Comparison of ENCODE assay signal across 18 mouse cellular contexts in the genomic region with DNA sequence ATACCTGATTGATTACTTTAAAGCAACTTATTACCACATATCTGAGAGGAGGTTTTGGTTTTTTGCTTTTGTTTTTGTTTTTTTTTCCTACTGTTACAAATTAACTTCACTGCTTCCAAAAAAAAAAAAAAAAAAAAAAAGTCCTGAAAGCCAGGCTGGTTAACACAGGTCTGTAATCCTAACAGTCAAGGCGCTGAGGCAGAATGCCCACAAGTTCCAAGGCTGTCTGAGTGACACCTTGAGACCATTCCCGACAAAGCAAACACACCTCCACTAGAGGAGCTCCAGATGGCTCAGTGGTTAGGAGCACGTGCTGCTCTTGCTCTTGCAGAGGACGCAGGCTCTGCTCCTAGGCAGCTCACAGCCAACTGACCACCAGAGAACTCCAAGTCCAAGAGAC. TPM values are rescaled to one million over a fixed set of nuclear protein-coding genes. Genes with fewer than 3 reads are reported as not detected.
DNase-seq lines count a peak whose midpoint lies in the region; ATAC-seq and TF ChIP-seq lines count a peak whose summit lies in the region.
"Had no signal": no experiment of that assay in that cellular context is flagged by ENCODE, and none has a peak within 500 bp of the region (broad histone marks: within the 10 kb centered on the region; RNA-seq: fewer than 3 reads in every experiment).

No protein-coding gene starts in this region.

- no peak for TF ChIP-seq POLR2A in CH12.LX (IDR thresholded peaks at IDR 0.05; ENCODE audit: low read depth, low read length)

- H3K27me3 ChIP-seq in kidney, embryonic 15.5 days: no peaks in the 10 kb centered on the region
- no peaks in the 10 kb centered on the region for H3K27me3 ChIP-seq in CH12.LX (replicated peaks)
- no peaks in the 10 kb centered on the region for H3K27me3 ChIP-seq in midbrain, embryonic 14.5 days (ENCODE audit: control insufficient read depth, insufficient read depth, low read length)
- no peaks in the 10 kb centered on the region for H3K27me3 ChIP-seq in heart, embryonic 10.5 days (ENCODE audit: insufficient read depth, poor library complexity, severe bottlenecking)
- H3K27me3 ChIP-seq: embryonic facial prominence, embryonic 13.5 days; forebrain, embryonic 12.5 days; heart, embryonic 13.5 days; hindbrain, embryonic 15.5 days had no signal

- H3K36me3 ChIP-seq in kidney, embryonic 15.5 days: no peaks in the 10 kb centered on the region
- no peaks in the 10 kb centered on the region for H3K36me3 ChIP-seq in CH12.LX (replicated peaks in 1 of 2; ENCODE audit: control insufficient read depth in 1 of 2, insufficient read depth in 1 of 2, low read length in 1 of 2)
- H3K36me3 ChIP-seq in midbrain, embryonic 14.5 days (ENCODE audit: control insufficient read depth, insufficient read depth, low read length): no peaks in the 10 kb centered on the region
- H3K36me3 ChIP-seq in heart, embryonic 10.5 days: no peaks in the 10 kb centered on the region
- H3K36me3 ChIP-seq: embryonic facial prominence, embryonic 13.5 days; forebrain, embryonic 12.5 days; heart, embryonic 13.5 days; hindbrain, embryonic 15.5 days had no signal

- 50% methylated on average over 4 of the region's 4 CpGs for WGBS in kidney, embryonic 15.5 days
- WGBS in midbrain, embryonic 14.5 days: 71% methylated on average over 4 of the region's 4 CpGs
- WGBS in heart, embryonic 10.5 days: 55% methylated on average over 4 of the region's 4 CpGs

- no peak for TF ChIP-seq CTCF in CH12.LX (conservative IDR thresholded peaks at IDR 0.05 in 1 of 2, IDR thresholded peaks at IDR 0.05 in 1 of 2; ENCODE audit: low read depth in 2 of 2, low read length in 2 of 2)

- no peak overlapping the region for H3K9ac ChIP-seq in kidney, embryonic 15.5 days
- no peak overlapping the region for H3K9ac ChIP-seq in CH12.LX (ENCODE audit: insufficient read depth, low read depth)
- H3K9ac ChIP-seq in midbrain, embryonic 14.5 days (replicated peaks; ENCODE audit: low read length): no peak overlapping the region
- H3K9ac ChIP-seq: forebrain, embryonic 12.5 days; heart, embryonic 13.5 days; hindbrain, embryonic 15.5 days had no signal

- ATAC-seq in kidney, embryonic 15.5 days (replicated peaks; ENCODE audit: low FRiP score): no peak
- no peak for ATAC-seq in midbrain, embryonic 14.5 days (ENCODE audit: low FRiP score, low TSS enrichment)

- no peak overlapping the region for H3K4me2 ChIP-seq in kidney, embryonic 15.5 days
- H3K4me2 ChIP-seq in CH12.LX (ENCODE audit: insufficient read depth, low read depth, poor library complexity, severe bottlenecking): no peak overlapping the region
- no peak overlapping the region for H3K4me2 ChIP-seq in midbrain, embryonic 14.5 days (ENCODE audit: low read length)
- H3K4me2 ChIP-seq: heart, embryonic 13.5 days; hindbrain, embryonic 15.5 days had no signal

- no peak overlapping the region for H3K27ac ChIP-seq in kidney, embryonic 15.5 days
- H3K27ac ChIP-seq in CH12.LX (ENCODE audit: insufficient read depth, low read depth): no peak overlapping the region
- H3K27ac ChIP-seq in midbrain, embryonic 14.5 days (replicated peaks; ENCODE audit: low read depth, low read length): no peak overlapping the region
- no peak overlapping the region for H3K27ac ChIP-seq in heart, embryonic 10.5 days
- H3K27ac ChIP-seq: heart, embryonic 13.5 days; hindbrain, embryonic 15.5 days had no signal

- H3K9me3 ChIP-seq in kidney, embryonic 15.5 days (replicated peaks): no peaks in the 10 kb centered on the region
- no peaks in the 10 kb centered on the region for H3K9me3 ChIP-seq in CH12.LX (replicated peaks; ENCODE audit: low read length)
- no peaks in the 10 kb centered on the region for H3K9me3 ChIP-seq in midbrain, embryonic 14.5 days (ENCODE audit: control insufficient read depth, low read length)
- H3K9me3 ChIP-seq in heart, embryonic 10.5 days: no peaks in the 10 kb centered on the region
- H3K9me3 ChIP-seq: embryonic facial prominence, embryonic 13.5 days; forebrain, embryonic 12.5 days; heart, embryonic 13.5 days; hindbrain, embryonic 15.5 days had no signal

- no peak for TF ChIP-seq RAD21 in CH12.LX (IDR thresholded peaks at IDR 0.05; ENCODE audit: low read depth, low read length)

- dilution Hi-C loops in CH12.LX (cut with MboI; ENCODE audit: extremely low pct_ligation_motif_present, extremely low pct_unique_long_range_greater_than_20kb, low sequenced_read_pairs): no loop called here

- H3K79me2 ChIP-seq in CH12.LX (replicated peaks; ENCODE audit: control insufficient read depth, extremely low read depth, insufficient read depth, poor library complexity, severe bottlenecking): no peaks in the 10 kb centered on the region

- no peak overlapping the region for H3K4me3 ChIP-seq in kidney, embryonic 15.5 days (replicated peaks)
- H3K4me3 ChIP-seq in CH12.LX (replicated peaks in 1 of 3; ENCODE audit: low read depth in 2 of 3, low read length in 2 of 3, poor library complexity in 1 of 3): no peak overlapping the region
- H3K4me3 ChIP-seq in midbrain, embryonic 14.5 days (replicated peaks; ENCODE audit: low read depth, low read length): no peak overlapping the region
- H3K4me3 ChIP-seq in heart, embryonic 10.5 days: no peak overlapping the region
- H3K4me3 ChIP-seq: embryonic facial prominence, embryonic 13.5 days; forebrain, embryonic 12.5 days; heart, embryonic 13.5 days; hindbrain, embryonic 15.5 days had no signal

- DNase-seq in embryo, embryonic 10 days (ENCODE audit: low spot score): peak; percentile 14
- no peak for DNase-seq in embryo, embryonic 11 days
- peak; percentile 38 for DNase-seq in kidney, adult 9 months
- no peak for DNase-seq in CH12.LX (ENCODE audit: extremely low read depth)
- DNase-seq in R1 (ENCODE audit: low read depth, low spot score): peak; percentile 45
- DNase-seq in midbrain, embryonic 14.5 days: no peak
- DNase-seq in heart, embryonic 10.5 days (ENCODE audit: low spot score): no peak
- DNase-seq: adrenal gland, adult 2 months; adrenal gland, postnatal 25 days; cerebellum, adult 2 months; cerebellum, postnatal 14 days; gastrocnemius, postnatal 14 days; heart, postnatal 36 days had no signal

- H3K4me1 ChIP-seq in kidney, embryonic 15.5 days: 0 out of 2 replicates have a peak, but pooled peaks cover 3% of the 10 kb centered on the region
- H3K4me1 ChIP-seq in CH12.LX (ENCODE audit: control insufficient read depth in 1 of 2, insufficient read depth in 2 of 2): no peaks in the 10 kb centered on the region
- H3K4me1 ChIP-seq in midbrain, embryonic 14.5 days (ENCODE audit: control insufficient read depth, insufficient read depth, low read length): peaks cover 16% of the 10 kb centered on the region
- H3K4me1 ChIP-seq in heart, embryonic 10.5 days: no peaks in the 10 kb centered on the region; the same call in 1 of the 2 replicates

- no peak for TF ChIP-seq EP300 in CH12.LX (IDR thresholded peaks at IDR 0.05; ENCODE audit: low read length)

- in situ Hi-C loops in CH12.LX (cut with MboI; ENCODE audit: low pct_ligation_motif_present, low pct_unique_long_range_greater_than_20kb, low sequenced_read_pairs): no loop called here

TF ChIP-seq in CH12.LX, 34 proteins besides CTCF, POLR2A, EP300 and RAD21:
- no peak for TF ChIP-seq MYC (IDR thresholded peaks at IDR 0.05; ENCODE audit: low read depth, low read length)
- TF ChIP-seq ZNF384 (IDR thresholded peaks at IDR 0.05; ENCODE audit: low read depth, low read length): 0 out of 2 replicates have a peak, but pooled peaks have one; percentile 5
- no peak for TF ChIP-seq MAX (IDR thresholded peaks at IDR 0.05; ENCODE audit: low read length)
- TF ChIP-seq USF1 (IDR thresholded peaks at IDR 0.05; ENCODE audit: low read depth, low read length): no peak
- TF ChIP-seq MAZ (IDR thresholded peaks at IDR 0.05; ENCODE audit: low read depth, low read length): no peak
- TF ChIP-seq JUN (IDR thresholded peaks at IDR 0.05; ENCODE audit: insufficient read depth, low read depth, low read length): no peak
TF ChIP-seq in CH12.LX: peak in this region for 1.

RNA-seq across cellular contexts. Expression of gene Rnf38, which starts 10.1 kb away (rescaled TPM):
- 21.4 and 22.2 TPM in 2 replicates for polyA plus RNA-seq in kidney, embryonic 15.5 days (2015; fragmentation: Nextera tagmentation; extraction: Ambion mirVana)
- total RNA-seq in CH12.LX (2012; rRNA removed) (4.9 and 5.4 TPM in 2 replicates), CH12.LX (2014; rRNA removed) (6.4 and 6.6 TPM in 2 replicates)
- 10.2 and 13.2 TPM in 2 replicates for polyA plus RNA-seq in CH12.LX (2012; ENCODE audit: insufficient read length, low read depth)
- polyA plus RNA-seq in midbrain, embryonic 14.5 days (2014; fragmentation: Nextera tagmentation; extraction: Ambion mirVana): 56.5 and 60.8 TPM in 2 replicates
- polyA plus RNA-seq in heart, embryonic 10.5 days (2016; fragmentation: Nextera tagmentation; extraction: Ambion mirVana): 23.4 and 24.7 TPM in 2 replicates

Comparison
In these comparisons a context has a peak if more than half of its experiments do, and no peak if none do; other contexts are left out.
1. DNase-seq: peak in embryo, embryonic 10 days (single experiment), kidney, adult 9 months (single experiment) and R1 (single experiment); none in embryo, embryonic 11 days (single experiment), CH12.LX (single experiment), midbrain, embryonic 14.5 days (single experiment) and heart, embryonic 10.5 days (single experiment).